Mouse (Mus musculus) thymus, postnatal 10 days (tissue): ENCODE results near the gene Erc1.
"Not testable (repeated sequence)": the region's sequence is repeated elsewhere in the genome, so short reads cannot be mapped to it uniquely, and the experiment has no call there.

Experiments used
- DNase-seq, 2 experiments: peaks; one replicate each; pipeline ENCODE4 v3.0.0; 2021; ENCODE audit warnings: low spot score in 2 of 2

Erc1 gene

GRCm38 (mm10) chr6:119711649-119712305 is 136.2 kb downstream of the Erc1 start:
- DNase-seq, result peak; percentile 79 to 82

GRCm38 (mm10) chr6:119709552-119709951 is 138.4 kb downstream of the Erc1 start:
- peak in 1 of 2 experiments; percentile 32 for DNase-seq

GRCm38 (mm10) chr6:119707911-119708310 is 140.1 kb downstream of the Erc1 start:
- DNase-seq, result no peak

- DNase-seq, result no peak
Measured at GRCm38 (mm10) chr6:119704899-119705298, 143.1 kb downstream of the Erc1 start.

- DNase-seq, result no peak
Measured at GRCm38 (mm10) chr6:119692754-119693153, 155.2 kb downstream of the Erc1 start.

- no peak for DNase-seq
Measured at GRCm38 (mm10) chr6:119686470-119686869, 161.5 kb downstream of the Erc1 start.

- no peak for DNase-seq
Measured at GRCm38 (mm10) chr6:119680746-119681145, 167.2 kb downstream of the Erc1 start.

- DNase-seq, result no peak
Measured at GRCm38 (mm10) chr6:119674811-119675209, 173.2 kb downstream of the Erc1 start.

- no peak for DNase-seq
Measured at GRCm38 (mm10) chr6:119674201-119674810, 173.7 kb downstream of the Erc1 start.

GRCm38 (mm10) chr6:119669746-119670145 is 178.2 kb downstream of the Erc1 start:
- no peak for DNase-seq

GRCm38 (mm10) chr6:119662936-119663335 is 185.0 kb downstream of the Erc1 start:
- DNase-seq, result no peak

GRCm38 (mm10) chr6:119661081-119661493 is 186.9 kb downstream of the Erc1 start:
- no peak for DNase-seq

- DNase-seq, result no peak
Measured at GRCm38 (mm10) chr6:119658441-119658840, 189.5 kb downstream of the Erc1 start.

GRCm38 (mm10) chr6:119657418-119658178 is 190.4 kb downstream of the Erc1 start:
- no peak for DNase-seq

- not testable (repeated sequence) for DNase-seq
Measured at GRCm38 (mm10) chr6:119654777-119655176, 193.2 kb downstream of the Erc1 start.

- DNase-seq, result no peak
Measured at GRCm38 (mm10) chr6:119643880-119644460, 204.0 kb downstream of the Erc1 start.

GRCm38 (mm10) chr6:119643178-119643728 is 204.7 kb downstream of the Erc1 start:
- DNase-seq, result no peak

- no peak for DNase-seq
Measured at GRCm38 (mm10) chr6:119642718-119643117, 205.2 kb downstream of the Erc1 start.

GRCm38 (mm10) chr6:119635629-119636028 is 212.3 kb downstream of the Erc1 start:
- no peak for DNase-seq

- DNase-seq, result no peak
Measured at GRCm38 (mm10) chr6:119630622-119631021, 217.3 kb downstream of the Erc1 start.

GRCm38 (mm10) chr6:119601379-119601778 is 246.6 kb downstream of the Erc1 start:
- no peak for DNase-seq

GRCm38 (mm10) chr6:119595440-119595839 is 252.5 kb downstream of the Erc1 start:
- DNase-seq, result no peak
